Mouse (Mus musculus) intestine, embryonic 14.5 days (tissue): Measurements from ENCODE around the gene Neurl1b. TPM values are rescaled to one million over a fixed set of nuclear protein-coding genes. Genes with fewer than 3 reads are reported as not detected.

Source experiments
- ATAC-seq: fragments of 200-750 bp; cut with Nextera tagmentation; replicated peaks from 2 replicates; pipeline ENCODE4 v1.8.0; 2017; ENCODE audit warnings: low read depth, moderate number of reproducible peaks, moderate TSS enrichment, moderate library complexity; ENCODE audit not compliant: low FRiP score, low TSS enrichment
- DNase-seq: peaks from one replicate; pipeline ENCODE4 v3.0.0-alpha.2; 2018; ENCODE audit warnings: low spot score
- H3K27ac ChIP-seq: fragments of 300-500 bp; sonication (generic); 2 replicates; pipeline ENCODE4 v1.5.1; 2014; ENCODE audit warnings: low read depth, mild to moderate bottlenecking, control low read depth
- H3K27me3 ChIP-seq: fragments of 300-500 bp; sonication (generic); replicated peaks from 2 replicates; pipeline ENCODE4 v1.6.1; 2014; ENCODE audit warnings: low read length, control low read depth; ENCODE audit not compliant: control insufficient read depth, insufficient read depth
- H3K36me3 ChIP-seq: fragments of 300-500 bp; sonication (generic); 2 replicates; pipeline ENCODE4 v1.6.1; 2014; ENCODE audit warnings: low read length, control low read depth; ENCODE audit not compliant: control insufficient read depth, insufficient read depth
- H3K4me1 ChIP-seq: fragments of 300-500 bp; sonication (generic); replicated peaks from 2 replicates; pipeline ENCODE4 v1.6.1; 2014; ENCODE audit warnings: low read length, control low read depth, mixed read lengths; ENCODE audit not compliant: control insufficient read depth, insufficient read depth
- H3K4me2 ChIP-seq: fragments of 300-500 bp; sonication (generic); 2 replicates; pipeline ENCODE4 v1.6.1; 2014; ENCODE audit warnings: low read length
- H3K4me3 ChIP-seq: fragments of 300-500 bp; sonication (generic); 2 replicates; pipeline ENCODE4 v1.5.1; 2014; ENCODE audit warnings: low read depth, low read length, control low read depth, mixed read lengths
- H3K9ac ChIP-seq: fragments of 300-500 bp; sonication (generic); 2 replicates; pipeline ENCODE4 v1.6.1; 2014; ENCODE audit warnings: mild to moderate bottlenecking, low read length
- H3K9me3 ChIP-seq: fragments of 300-500 bp; sonication (generic); 2 replicates; pipeline ENCODE4 v1.6.1; 2016; ENCODE audit warnings: low read length, control low read depth; ENCODE audit not compliant: control insufficient read depth
- WGBS: fragments of 180-500 bp; shearing (Covaris S2); extraction: QIAGEN DNeasy Blood & Tissue Kit; methylation state at CpG from one replicate; pipeline ENCODE4 v1.1.7; 2014; 5-methylcytosine and 5-hydroxymethylcytosine counted together
- polyA plus RNA-seq: library from polyadenylated mRNA; unstranded; fragments of >200 nt; fragmentation: Nextera tagmentation; extraction: Ambion mirVana; gene quantifications from 2 replicates; pipeline ENCODE4 v1.2.1, GENCODE M21; 2014

The Neurl1b gene
- polyA plus RNA-seq, 1 experiment from 2014 or later = 3.1 TPM

- Histone ChIP-seq H3K9me3 (no peaks in the 10 kb centered on the region), H3K9ac (no peak overlapping the region), H3K36me3 (peaks cover 16% of the 10 kb centered on the region), H3K27me3 (peaks cover 10% of the 10 kb centered on the region), H3K27ac (no peak overlapping the region), H3K4me3 (no peak overlapping the region), H3K4me2 (no peak overlapping the region), H3K4me1 (peaks cover 6% of the 10 kb centered on the region; the same call in 1 of the 2 replicates)
- no peak for ATAC-seq
- WGBS = 41% methylated on average over 11 of the region's 11 CpGs
- no peak for DNase-seq
Observed at GRCm38 (mm10) chr17:26433295-26433694, 18.7 kb downstream of the Neurl1b start.

- Histone ChIP-seq H3K36me3 (peaks cover 31% of the 10 kb centered on the region), H3K27ac (no peak overlapping the region), H3K4me1 (peaks cover 2% of the 10 kb centered on the region; the same call in 1 of the 2 replicates), H3K4me2 (no peak overlapping the region), H3K27me3 (peaks cover 28% of the 10 kb centered on the region), H3K9me3 (no peaks in the 10 kb centered on the region), H3K9ac (no peak overlapping the region), H3K4me3 (no peak overlapping the region)
- ATAC-seq = no peak
- WGBS = 88% methylated on average over 14 of the region's 14 CpGs
- DNase-seq = no peak
Observed at GRCm38 (mm10) chr17:26437089-26437815, 22.6 kb downstream of the Neurl1b start.

GRCm38 (mm10) chr17:26439001-26439400, 24.4 kb downstream of the Neurl1b start:
- Histone ChIP-seq H3K27me3 (peaks cover 28% of the 10 kb centered on the region), H3K36me3 (peaks cover 37% of the 10 kb centered on the region), H3K4me1 (no peaks in the 10 kb centered on the region; the same call in 1 of the 2 replicates), H3K27ac (no peak overlapping the region), H3K9ac (no peak overlapping the region), H3K9me3 (no peaks in the 10 kb centered on the region), H3K4me3 (peak overlapping the region; percentile 25), H3K4me2 (peak overlapping the region; percentile 48)
- ATAC-seq (peak; percentile 22; the same call in 1 of the 2 replicates), DNase-seq (no peak)
- 20% methylated on average over 52 of the region's 52 CpGs for WGBS

GRCm38 (mm10) chr17:26441024-26441423, 26.4 kb downstream of the Neurl1b start:
- 92% methylated on average over 10 of the region's 10 CpGs for WGBS
- peaks cover 28% of the 10 kb centered on the region for H3K27me3 ChIP-seq
- no peaks in the 10 kb centered on the region; the same call in 1 of the 2 replicates for H3K4me1 ChIP-seq
- H3K4me2 ChIP-seq = no peak overlapping the region
- H3K36me3 ChIP-seq = peaks cover 44% of the 10 kb centered on the region
- no peaks in the 10 kb centered on the region for H3K9me3 ChIP-seq
- H3K27ac ChIP-seq = no peak overlapping the region
- no peak overlapping the region for H3K9ac ChIP-seq
- ATAC-seq (no peak), DNase-seq (no peak)
- no peak overlapping the region for H3K4me3 ChIP-seq

- 89% methylated on average over 6 of the region's 6 CpGs for WGBS
- Histone ChIP-seq H3K9ac (no peak overlapping the region), H3K9me3 (no peaks in the 10 kb centered on the region), H3K4me1 (no peaks in the 10 kb centered on the region; the same call in 1 of the 2 replicates), H3K27ac (no peak overlapping the region), H3K4me2 (no peak overlapping the region), H3K4me3 (no peak overlapping the region), H3K27me3 (peaks cover 28% of the 10 kb centered on the region), H3K36me3 (peaks cover 45% of the 10 kb centered on the region)
- no peak for DNase-seq
- ATAC-seq = no peak
Observed at GRCm38 (mm10) chr17:26442197-26442596, 27.6 kb downstream of the Neurl1b start.

GRCm38 (mm10) chr17:26443865-26444264, 29.2 kb downstream of the Neurl1b start:
- ATAC-seq = no peak
- peaks cover 13% of the 10 kb centered on the region for H3K27me3 ChIP-seq
- no peak for DNase-seq
- no peak overlapping the region for H3K4me2 ChIP-seq
- no peak overlapping the region for H3K9ac ChIP-seq
- no peaks in the 10 kb centered on the region; the same call in 1 of the 2 replicates for H3K4me1 ChIP-seq
- WGBS = 68% methylated on average over 4 of the region's 4 CpGs
- H3K9me3 ChIP-seq = no peaks in the 10 kb centered on the region
- H3K4me3 ChIP-seq = no peak overlapping the region
- H3K27ac ChIP-seq = no peak overlapping the region
- H3K36me3 ChIP-seq = peaks cover 42% of the 10 kb centered on the region

- no peak overlapping the region for H3K4me2 ChIP-seq
- H3K4me3 ChIP-seq = no peak overlapping the region
- no peaks in the 10 kb centered on the region for H3K27me3 ChIP-seq
- WGBS = 72% methylated on average over 3 of the region's 3 CpGs
- 0 out of 2 replicates have a peak, but pooled peaks cover 4% of the 10 kb centered on the region for H3K4me1 ChIP-seq
- H3K9me3 ChIP-seq = no peaks in the 10 kb centered on the region
- ATAC-seq (no peak), DNase-seq (no peak)
- H3K36me3 ChIP-seq = peaks cover 11% of the 10 kb centered on the region; the same call in 1 of the 2 replicates
- H3K27ac ChIP-seq = no peak overlapping the region
- H3K9ac ChIP-seq = no peak overlapping the region
Observed at GRCm38 (mm10) chr17:26449472-26449871, 34.8 kb downstream of the Neurl1b start.

GRCm38 (mm10) chr17:26451651-26452295, 37.1 kb downstream of the Neurl1b start:
- H3K4me2 ChIP-seq = no peak overlapping the region
- no peak overlapping the region for H3K4me3 ChIP-seq
- no peak overlapping the region for H3K9ac ChIP-seq
- H3K27ac ChIP-seq = no peak overlapping the region
- 36% methylated on average over 8 of the region's 8 CpGs for WGBS
- ATAC-seq (no peak), DNase-seq (peak; percentile 75)
- H3K27me3 ChIP-seq = no peaks in the 10 kb centered on the region
- peaks cover 4% of the 10 kb centered on the region; the same call in 1 of the 2 replicates for H3K36me3 ChIP-seq
- 0 out of 2 replicates have a peak, but pooled peaks cover 4% of the 10 kb centered on the region for H3K4me1 ChIP-seq
- no peaks in the 10 kb centered on the region for H3K9me3 ChIP-seq
